Mouse (Mus musculus) embryonic fibroblast, embryonic 13.5 days (primary cell): ENCODE measurements around the gene Gm12185. TPM values are rescaled to one million over a fixed set of nuclear protein-coding genes. Genes with fewer than 3 reads are reported as not detected.

Experiments
- H3K27ac ChIP-seq: 2 replicates; pipeline ENCODE4 v1.5.1; 2012; ENCODE audit warnings: low read length, control low read depth, inconsistent platforms; ENCODE audit not compliant: insufficient read depth
- H3K4me1 ChIP-seq: 2 replicates; pipeline ENCODE4 v1.6.1; 2011; ENCODE audit warnings: low read length; ENCODE audit not compliant: control insufficient read depth, insufficient read depth
- H3K4me3 ChIP-seq: 2 replicates; pipeline ENCODE4 v1.5.1; 2011; ENCODE audit warnings: mild to moderate bottlenecking, control low read depth, low read length; ENCODE audit not compliant: insufficient read depth
- CTCF ChIP-seq: IDR thresholded peaks from 2 replicates; pipeline ENCODE4 v1.5.1; 2011; ENCODE audit warnings: mild to moderate bottlenecking, control low read depth, low read length, moderate library complexity, borderline replicate concordance; ENCODE audit not compliant: insufficient read depth
- POLR2A ChIP-seq: IDR thresholded peaks from 2 replicates; pipeline ENCODE4 v1.6.1; 2011; ENCODE audit warnings: low read depth, mild to moderate bottlenecking, control low read depth, low read length, moderate library complexity
- polyA plus RNA-seq: library from polyadenylated mRNA; stranded (reverse); fragments of >200 nt; gene quantifications from 2 replicates; pipeline ENCODE4 v1.2.4, GENCODE M21; 2011; ENCODE audit warnings: low read depth; ENCODE audit not compliant: missing spikeins, insufficient read length

The Gm12185 gene
- polyA plus RNA-seq, 1 experiment, result 0.25 TPM

DNA sequence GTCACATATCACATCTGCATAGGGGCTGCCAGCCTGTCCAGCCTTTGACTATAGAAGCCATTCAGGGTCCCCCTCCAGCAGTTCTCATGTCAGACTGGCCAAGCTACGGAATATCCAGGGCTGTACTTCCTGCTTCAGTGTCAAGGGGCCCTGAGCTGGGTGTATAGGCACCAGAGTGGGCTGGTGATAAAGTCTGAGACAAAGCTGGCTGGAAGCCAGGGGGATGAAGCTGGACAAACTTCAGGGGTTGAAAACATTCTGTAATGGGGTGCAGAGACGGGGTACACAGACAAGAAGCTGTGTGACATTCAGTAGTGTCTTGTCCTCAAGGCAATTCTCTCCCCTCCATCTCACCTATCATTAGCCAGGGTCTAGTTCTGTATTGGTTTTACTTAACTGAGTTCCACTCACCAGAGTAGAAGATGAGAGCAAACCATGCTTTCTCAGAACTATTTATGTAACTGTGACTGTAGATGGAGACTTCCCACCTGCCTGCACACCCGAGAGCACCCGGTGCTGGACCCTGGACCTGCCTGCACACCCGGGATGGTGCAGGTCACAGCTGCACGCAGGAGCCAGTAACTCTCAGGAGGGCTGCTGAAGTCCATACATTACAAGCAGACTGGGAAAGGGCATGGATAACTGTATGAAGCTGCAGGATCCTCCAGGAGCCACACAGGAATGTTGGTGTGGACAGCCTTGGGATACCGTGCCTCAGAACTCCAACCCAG lies 122.5 kb downstream of the Gm12185 start:
- no peak for TF ChIP-seq POLR2A
- no peak for TF ChIP-seq CTCF
- H3K27ac ChIP-seq, result peak overlapping the region; percentile 17; the same call in 1 of the 2 replicates
- H3K4me3 ChIP-seq, result peak overlapping the region; percentile 74
- H3K4me1 ChIP-seq, result peaks cover 7% of the 10 kb centered on the region; the same call in 1 of the 2 replicates

DNA sequence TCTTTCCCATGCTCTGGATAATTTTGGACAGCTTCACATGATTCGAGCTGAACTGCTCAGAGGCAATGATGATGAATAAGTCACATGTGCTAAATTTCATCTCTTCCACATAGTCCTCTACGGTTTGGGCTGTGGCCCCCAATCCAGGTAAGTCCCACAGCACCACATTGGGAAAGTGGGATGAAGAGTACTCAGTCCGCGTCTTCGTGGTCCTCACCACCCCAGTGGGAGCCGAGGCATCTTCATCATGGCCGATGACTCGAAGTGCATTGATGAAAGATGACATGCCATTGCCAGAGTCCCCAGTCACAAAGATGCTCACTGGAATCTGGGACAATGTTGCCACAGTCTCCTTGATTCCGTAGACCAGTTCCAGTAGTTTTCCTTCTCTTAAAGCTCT lies 125.5 kb downstream of the Gm12185 start:
- TF ChIP-seq POLR2A (no peak), CTCF (no peak)
- no peaks in the 10 kb centered on the region for H3K4me1 ChIP-seq

DNA sequence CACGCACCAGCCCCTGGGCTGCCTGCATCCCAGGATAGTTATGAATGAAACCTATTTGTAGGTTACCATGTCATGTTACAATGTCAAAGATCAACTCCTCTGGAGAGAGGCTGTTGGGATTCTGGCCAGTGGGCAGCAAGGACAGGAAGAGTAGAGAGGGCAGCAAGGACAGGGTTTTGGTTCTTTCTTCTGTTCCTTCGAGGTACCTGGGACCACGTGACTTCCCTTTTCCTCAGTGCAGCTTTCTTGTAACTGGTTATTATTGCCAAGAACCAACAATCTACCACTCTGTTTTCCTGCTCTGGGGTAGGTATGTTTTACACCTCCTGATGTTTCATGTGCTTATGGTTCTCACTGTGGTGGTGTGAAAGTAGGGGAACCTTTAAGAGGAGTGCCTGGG lies 128.2 kb downstream of the Gm12185 start:
- no peak for TF ChIP-seq CTCF
- TF ChIP-seq POLR2A, result no peak
- H3K4me3 ChIP-seq, result no peak overlapping the region
- H3K4me1 ChIP-seq, result no peaks in the 10 kb centered on the region
- H3K27ac ChIP-seq, result no peak overlapping the region

More for the DNA sequence above, 125.5 kb downstream of the Gm12185 start:
- no peak overlapping the region for H3K27ac ChIP-seq
- H3K4me3 ChIP-seq, result no peak overlapping the region

DNA sequence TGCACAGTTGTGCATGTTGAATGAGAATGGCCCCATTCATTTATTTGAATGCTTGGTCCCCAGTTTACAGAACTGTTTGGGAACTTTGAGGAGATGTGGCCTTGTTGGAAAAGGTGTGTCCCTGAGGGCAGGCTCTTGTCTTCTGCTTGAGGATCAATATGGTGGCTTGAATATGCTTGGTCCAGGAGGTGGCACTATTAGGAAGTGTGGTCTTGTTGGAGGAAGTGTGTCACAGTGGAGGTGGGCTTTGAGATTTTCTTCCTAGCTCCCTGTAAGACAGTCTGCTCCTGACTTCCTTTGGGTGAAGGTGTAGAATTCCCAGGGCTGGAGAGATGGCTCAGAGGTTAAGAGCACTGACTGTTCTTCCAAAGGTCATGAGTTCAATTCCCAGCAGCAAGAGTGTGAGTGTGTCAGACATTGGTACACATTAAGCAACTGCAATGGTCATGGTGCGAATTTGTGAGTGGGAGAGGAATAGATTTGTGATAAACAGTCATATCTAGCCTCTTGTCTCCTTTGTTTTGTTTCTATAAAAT lies 129.2 kb downstream of the Gm12185 start:
- no peak overlapping the region for H3K4me3 ChIP-seq
- H3K4me1 ChIP-seq, result no peaks in the 10 kb centered on the region
- TF ChIP-seq POLR2A (no peak), CTCF (no peak)
- no peak overlapping the region for H3K27ac ChIP-seq

DNA sequence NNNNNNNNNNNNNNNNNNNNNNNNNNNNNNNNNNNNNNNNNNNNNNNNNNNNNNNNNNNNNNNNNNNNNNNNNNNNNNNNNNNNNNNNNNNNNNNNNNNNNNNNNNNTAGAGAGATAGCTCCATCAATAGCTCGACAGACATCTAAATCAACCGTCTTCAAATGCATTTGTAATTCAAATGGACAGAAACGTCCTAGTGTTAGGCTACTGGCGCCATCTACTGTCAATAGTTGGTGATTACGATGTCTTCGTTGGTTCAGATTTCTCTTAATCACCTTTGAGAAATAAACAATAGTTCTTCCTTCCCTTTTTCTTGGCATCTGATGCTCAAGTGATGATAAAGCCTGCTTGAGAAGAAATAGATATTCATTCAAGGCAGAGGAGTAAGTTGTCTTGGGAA lies 133.0 kb downstream of the Gm12185 start:
- Histone ChIP-seq H3K27ac (no peak overlapping the region), H3K4me3 (no peak overlapping the region), H3K4me1 (no peaks in the 10 kb centered on the region)
- TF ChIP-seq POLR2A (no peak), CTCF (no peak)

Other genes starting within 250 kb of the Gm12185 start
- gene Rack1, start 191.9 kb downstream of the Gm12185 start, polyA plus RNA-seq, result 1,745 and 1,759 TPM in 2 replicates
- gene Trim41, start 174.9 kb downstream of the Gm12185 start, polyA plus RNA-seq, result 27.2 and 40.7 TPM in 2 replicates
- gene Trim7, start 166.1 kb downstream of the Gm12185 start, polyA plus RNA-seq, result 16.0 and 19.1 TPM in 2 replicates
- gene Gm12184, start 165.6 kb downstream of the Gm12185 start, polyA plus RNA-seq, result 40.5 and 61.2 TPM in 2 replicates
- 36.5 and 61.8 TPM in 2 replicates for gene Irgm1, start 120.5 kb downstream of the Gm12185 start, polyA plus RNA-seq
- not detected in 2 replicates for gene Gm5431, start 90.0 kb downstream of the Gm12185 start, polyA plus RNA-seq
- 19.5 and 24.3 TPM in 2 replicates for gene Psme2b, start 46.0 kb downstream of the Gm12185 start, polyA plus RNA-seq
- gene Olfr56, start 13.3 kb downstream of the Gm12185 start, polyA plus RNA-seq, result 0.18 and 0.79 TPM in 2 replicates
- 1.5 and 3.4 TPM in 2 replicates for gene 9930111J21Rik1, start 12.8 kb downstream of the Gm12185 start, polyA plus RNA-seq
- gene Tgtp1, start 1.9 kb upstream of the Gm12185 start, polyA plus RNA-seq, result 1.7 and 3.1 TPM in 2 replicates
- gene 9930111J21Rik2, start 59.0 kb upstream of the Gm12185 start, polyA plus RNA-seq, result 2.4 and 6.0 TPM in 2 replicates
- 6.4 and 6.5 TPM in 2 replicates for gene Tgtp2, start 72.0 kb upstream of the Gm12185 start, polyA plus RNA-seq
- gene Ifi47, start 84.4 kb upstream of the Gm12185 start, polyA plus RNA-seq, result 4.8 and 7.6 TPM in 2 replicates
- gene Olfr1396, start 122.6 kb upstream of the Gm12185 start, polyA plus RNA-seq, result not detected in 2 replicates
- gene Olfr1395, start 150.0 kb upstream of the Gm12185 start, polyA plus RNA-seq, result not detected in 2 replicates
- not detected in 2 replicates for gene Olfr1394, start 162.2 kb upstream of the Gm12185 start, polyA plus RNA-seq
- gene Btnl9, start 194.9 kb upstream of the Gm12185 start, polyA plus RNA-seq, result not detected in 2 replicates
- gene Zfp62, start 211.1 kb upstream of the Gm12185 start, polyA plus RNA-seq, result 48.0 and 66.0 TPM in 2 replicates